Mouse (Mus musculus): ENCODE results near the gene Flt1. TPM values are rescaled to one million over a fixed set of nuclear protein-coding genes. Genes with fewer than 3 reads are reported as not detected.

The Flt1 gene
- polyA plus RNA-seq, 1 experiment: 9.1 TPM

DNA sequence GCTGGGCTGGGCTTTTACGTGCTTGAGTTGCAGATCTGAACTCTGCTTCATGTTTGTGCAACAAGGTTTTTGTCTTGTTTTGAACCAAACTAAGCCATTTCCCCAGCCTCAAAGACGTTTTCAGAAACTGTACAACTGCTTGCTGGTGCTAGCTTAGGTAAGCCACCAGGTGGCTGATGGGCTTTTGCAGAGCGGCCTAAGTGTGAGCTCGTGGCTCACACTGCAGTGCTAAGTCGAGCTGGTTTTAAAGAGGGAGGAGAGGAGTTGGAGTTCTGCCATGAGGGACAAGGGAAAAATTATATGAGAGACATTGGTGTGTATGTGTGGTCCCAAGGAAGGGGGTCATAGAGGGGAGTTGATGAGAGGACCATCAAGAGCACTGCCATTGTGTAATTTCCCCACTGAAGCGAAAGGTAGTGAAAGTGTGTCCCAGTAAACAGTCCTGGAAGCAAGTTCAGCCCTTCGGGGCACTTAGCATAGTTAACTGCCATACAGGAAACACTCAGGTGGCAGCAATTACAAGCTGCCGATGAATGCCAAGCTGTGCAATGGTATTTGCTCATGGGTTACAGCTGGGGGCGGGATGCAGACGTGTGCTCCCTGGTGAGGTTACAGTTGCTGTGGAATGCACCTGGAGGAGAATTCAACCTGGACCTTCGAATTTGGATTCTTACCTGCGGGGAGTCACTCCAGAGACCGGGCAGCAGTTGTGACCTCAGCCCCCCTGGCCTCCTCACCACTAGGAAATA lies 173.8 kb downstream of the Flt1 start:
- DNase-seq (ENCODE audit: low spot score): no peak

DNA sequence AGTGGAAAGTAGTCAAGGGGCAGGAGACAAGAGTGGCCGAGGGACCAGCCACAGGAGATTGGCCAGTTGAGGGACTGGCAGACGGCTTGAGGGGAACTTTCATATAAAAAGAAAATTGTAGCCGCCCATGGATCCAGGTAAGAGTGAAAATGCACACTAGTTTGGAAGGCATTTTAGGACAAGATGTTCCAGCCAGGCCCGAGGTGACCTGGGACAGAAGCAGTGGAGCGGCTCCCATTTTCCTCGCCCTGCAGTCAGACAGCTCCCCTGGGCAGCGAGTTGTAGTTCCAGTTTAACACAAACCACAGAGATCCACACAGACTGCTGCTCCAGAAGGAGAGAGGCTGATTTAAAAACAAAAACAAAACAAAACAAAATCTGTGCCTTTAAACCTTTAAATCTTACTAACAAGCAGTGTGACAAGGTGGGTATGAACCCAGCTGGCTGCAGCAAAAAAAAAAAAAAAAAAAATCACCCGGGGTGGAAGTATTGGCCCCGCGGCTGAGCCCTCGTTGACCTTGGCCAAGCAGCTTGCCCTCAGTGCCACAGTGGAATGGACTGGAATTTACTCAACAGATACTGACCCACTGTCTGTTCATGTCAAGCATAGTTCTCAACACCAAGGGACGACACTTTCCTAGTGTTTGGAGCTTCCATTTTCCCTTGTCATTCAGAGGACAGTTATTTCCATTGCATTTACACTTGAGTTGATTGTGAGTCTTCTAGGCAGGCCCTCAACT lies 176.6 kb downstream of the Flt1 start:
- no peak for DNase-seq (ENCODE audit: low spot score)

DNA sequence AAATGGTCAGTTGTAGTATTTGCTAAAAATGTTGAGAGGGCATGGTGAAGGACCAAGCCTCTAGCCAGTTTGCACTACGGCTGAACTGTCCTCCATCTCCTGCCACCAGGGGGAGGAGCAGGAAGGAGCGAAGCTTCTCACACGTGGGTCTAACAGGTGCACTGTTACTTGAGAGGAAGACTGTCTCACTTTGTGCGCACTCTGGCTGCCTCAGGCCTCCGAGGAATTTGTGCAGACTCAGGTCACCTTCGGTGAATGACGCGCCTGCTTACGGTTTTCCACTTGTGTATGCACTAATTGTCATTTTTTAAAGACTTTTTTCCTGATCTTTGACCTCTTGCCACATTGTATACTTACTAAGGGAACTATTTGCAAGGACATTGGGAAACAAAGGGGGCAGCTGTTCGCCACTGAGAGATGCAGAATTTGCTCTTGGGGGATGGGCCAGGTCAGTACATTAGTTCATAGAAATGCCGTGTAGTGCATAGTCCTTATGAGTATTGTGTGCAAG lies 180.0 kb downstream of the Flt1 start:
- DNase-seq (ENCODE audit: low spot score): no peak

DNA sequence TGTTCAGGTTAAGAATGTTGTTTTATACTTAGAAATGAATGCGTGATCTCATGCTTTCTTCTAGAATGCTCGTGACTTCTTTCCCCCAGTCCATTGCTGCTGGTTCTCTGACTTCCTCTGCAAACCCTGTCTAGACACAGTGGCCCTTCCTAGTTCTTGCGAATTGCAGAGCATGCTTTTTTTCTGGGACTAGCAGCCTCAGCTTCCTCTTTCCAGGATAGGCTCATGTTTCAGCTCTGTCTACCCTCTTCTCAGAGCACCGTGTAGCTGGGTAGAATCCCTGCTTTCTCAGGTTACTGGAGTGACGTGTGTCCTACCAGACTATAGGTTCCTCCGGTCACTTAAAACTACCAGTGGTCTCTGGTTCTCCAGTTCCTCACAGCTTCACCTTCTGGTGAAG lies 183.5 kb downstream of the Flt1 start:
- no peak for DNase-seq (ENCODE audit: low spot score)

DNA sequence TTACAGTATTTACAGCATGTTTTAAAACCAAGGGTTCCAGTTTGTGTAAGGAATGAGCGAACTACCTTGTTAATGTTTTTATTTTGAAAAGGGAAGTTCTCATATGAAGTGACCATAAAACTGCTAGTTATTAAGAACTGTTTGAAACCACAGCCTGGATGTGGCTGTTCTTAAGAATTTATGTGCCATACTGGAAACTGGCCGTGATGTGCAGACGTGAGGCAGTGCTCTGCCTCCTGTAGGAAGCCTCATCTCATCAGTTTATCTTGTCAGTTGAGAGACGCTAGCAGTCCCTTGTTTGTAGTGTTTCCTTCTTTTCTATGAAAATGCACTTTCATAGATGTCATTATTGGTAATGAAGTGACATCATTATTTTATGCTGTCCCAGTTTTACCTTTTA lies 186.0 kb downstream of the Flt1 start:
- DNase-seq (ENCODE audit: low spot score): no peak

DNA sequence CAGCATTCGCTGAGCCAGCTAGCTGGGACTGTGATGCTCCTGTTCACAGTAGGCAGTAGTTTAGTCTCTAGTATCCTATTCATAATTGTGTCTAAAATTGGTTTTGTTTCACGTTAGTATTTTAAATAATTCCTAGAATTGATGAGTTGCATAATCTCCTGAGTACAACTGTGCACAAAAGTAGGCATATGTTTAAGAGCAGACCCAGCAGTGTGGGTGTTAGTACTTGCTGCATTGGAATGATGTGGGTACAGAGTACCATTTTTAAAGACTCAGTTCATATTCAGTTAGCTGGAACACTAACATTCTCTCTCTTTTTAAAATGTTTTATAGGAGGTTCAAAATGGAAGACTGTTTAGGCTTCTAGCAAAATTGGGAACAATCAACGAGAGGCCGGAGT lies 186.4 kb downstream of the Flt1 start:
- no peak for DNase-seq (ENCODE audit: low spot score)

DNA sequence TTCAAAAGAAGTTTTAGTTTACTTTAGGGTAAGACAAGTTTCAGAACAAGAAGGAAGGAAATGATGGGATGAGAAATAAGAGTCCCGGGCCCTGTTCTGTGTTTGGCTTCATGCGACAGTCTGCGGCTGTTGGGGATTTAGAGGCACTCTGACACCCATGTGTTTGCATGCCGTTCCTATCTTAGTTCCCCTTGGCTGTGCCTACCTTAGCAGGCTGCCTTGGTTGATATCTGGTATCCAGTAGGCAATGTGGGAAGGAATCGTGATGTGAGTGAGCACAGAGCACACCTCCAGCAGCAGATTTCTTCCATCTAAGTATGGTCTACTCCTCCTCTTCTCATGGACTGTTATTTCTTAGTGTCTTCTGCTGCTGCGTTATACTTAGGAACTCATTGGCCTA lies 193.8 kb downstream of the Flt1 start:
- no peak for DNase-seq (ENCODE audit: low spot score)

DNA sequence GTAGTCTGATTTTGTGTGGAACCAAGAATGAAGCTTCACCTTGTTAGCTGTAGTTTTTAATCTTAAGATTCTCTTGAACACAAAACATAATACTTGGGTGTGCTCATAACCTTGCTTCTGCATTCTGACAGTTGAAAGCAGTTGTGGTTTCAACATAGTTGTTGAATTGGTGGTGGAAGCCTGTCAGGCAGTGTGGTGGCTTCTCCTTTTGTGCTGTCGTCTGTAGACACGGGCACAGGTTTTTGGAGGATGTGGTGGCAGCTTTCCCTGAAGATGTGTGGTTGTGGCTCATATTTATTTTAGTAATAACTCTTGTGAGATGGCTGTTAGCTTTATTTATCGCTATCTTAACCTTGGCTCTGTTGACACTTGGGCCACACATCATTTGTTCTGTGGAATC lies 198.0 kb downstream of the Flt1 start:
- DNase-seq (ENCODE audit: low spot score): no peak

DNA sequence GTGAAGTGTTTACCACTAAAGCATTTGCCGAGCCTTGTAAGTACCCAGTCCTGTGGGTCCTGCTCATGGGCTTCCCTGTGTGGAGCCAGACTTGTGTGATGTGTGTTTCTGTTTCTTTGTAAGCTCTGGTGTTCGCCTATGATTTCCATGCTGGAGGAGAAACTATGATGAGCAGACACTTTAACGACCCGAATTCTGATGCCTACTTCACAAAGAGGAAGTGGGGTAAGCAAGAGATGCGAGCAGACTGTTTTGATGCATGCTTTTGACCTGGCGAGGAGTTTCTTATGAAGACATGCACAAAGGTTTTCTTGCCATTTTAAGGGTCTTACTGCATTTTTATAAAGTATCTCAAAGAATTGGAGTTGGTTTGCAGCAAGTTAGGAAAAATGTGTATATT lies 198.8 kb downstream of the Flt1 start:
- no peak for DNase-seq (ENCODE audit: low spot score)

Other genes with a start within 250 kb of the Flt1 start
- 200 and 236 TPM in 2 replicates for gene Pomp, start 134.4 kb upstream of the Flt1 start, polyA plus RNA-seq (2012; rRNA removed)
- gene Slc46a3, start 168.8 kb upstream of the Flt1 start, polyA plus RNA-seq (2012; rRNA removed): 25.2 and 26.6 TPM in 2 replicates
- gene Mtus2, start 231.3 kb upstream of the Flt1 start, polyA plus RNA-seq (2012; rRNA removed): 5.3 and 8.2 TPM in 2 replicates

Measured in urinary bladder, adult 2 months (tissue).